Mouse (Mus musculus) forebrain, embryonic 13.5 days (tissue): Measurements from ENCODE around the gene Zg16. TPM values are rescaled to one million over a fixed set of nuclear protein-coding genes. Genes with fewer than 3 reads are reported as not detected.

Experiments used
- ATAC-seq: fragments of 200-750 bp; cut with Nextera tagmentation; 2 replicates; pipeline ENCODE4 v1.8.0; 2017
- H3K27ac ChIP-seq: fragments of 300-500 bp; sonication (generic); 2 replicates; pipeline ENCODE4 v1.5.1; 2015; ENCODE audit warnings: inconsistent platforms, mild to moderate bottlenecking, moderate library complexity
- H3K27me3 ChIP-seq: fragments of 300-500 bp; sonication (generic); 2 replicates; pipeline ENCODE4 v1.6.1; 2015; ENCODE audit warnings: mild to moderate bottlenecking, inconsistent platforms
- H3K36me3 ChIP-seq: fragments of 300-500 bp; sonication (generic); 2 replicates; pipeline ENCODE4 v1.6.1; 2015; ENCODE audit warnings: mild to moderate bottlenecking, inconsistent platforms; ENCODE audit not compliant: poor library complexity, severe bottlenecking
- H3K4me1 ChIP-seq: fragments of 300-500 bp; sonication (generic); 2 replicates; pipeline ENCODE4 v1.6.1; 2015; ENCODE audit warnings: inconsistent platforms
- H3K4me2 ChIP-seq: fragments of 300-500 bp; sonication (generic); 2 replicates; pipeline ENCODE4 v1.6.1; 2015; ENCODE audit warnings: inconsistent platforms, mild to moderate bottlenecking, moderate library complexity
- H3K4me3 ChIP-seq: fragments of 300-500 bp; sonication (generic); 2 replicates; pipeline ENCODE4 v1.5.1; 2015; ENCODE audit warnings: mild to moderate bottlenecking, inconsistent platforms
- H3K9ac ChIP-seq: fragments of 300-500 bp; sonication (generic); 2 replicates; pipeline ENCODE4 v1.6.1; 2015; ENCODE audit warnings: mild to moderate bottlenecking, inconsistent platforms
- H3K9me3 ChIP-seq: fragments of 300-500 bp; sonication (generic); replicated peaks from 2 replicates; pipeline ENCODE4 v1.6.1; 2016; ENCODE audit warnings: inconsistent platforms
- WGBS: fragments of 180-500 bp; shearing (Covaris S2); methylation state at CpG from one replicate; pipeline ENCODE4 v1.1.7; 2015; 5-methylcytosine and 5-hydroxymethylcytosine counted together
- polyA plus RNA-seq: library from polyadenylated mRNA; unstranded; fragments of >200 nt; fragmentation: Nextera tagmentation; extraction: Ambion mirVana; gene quantifications from 2 replicates; pipeline ENCODE4 v1.2.1, GENCODE M21; 2015

Zg16 gene
- polyA plus RNA-seq, 1 experiment from 2014 or later, result not detected

DNA sequence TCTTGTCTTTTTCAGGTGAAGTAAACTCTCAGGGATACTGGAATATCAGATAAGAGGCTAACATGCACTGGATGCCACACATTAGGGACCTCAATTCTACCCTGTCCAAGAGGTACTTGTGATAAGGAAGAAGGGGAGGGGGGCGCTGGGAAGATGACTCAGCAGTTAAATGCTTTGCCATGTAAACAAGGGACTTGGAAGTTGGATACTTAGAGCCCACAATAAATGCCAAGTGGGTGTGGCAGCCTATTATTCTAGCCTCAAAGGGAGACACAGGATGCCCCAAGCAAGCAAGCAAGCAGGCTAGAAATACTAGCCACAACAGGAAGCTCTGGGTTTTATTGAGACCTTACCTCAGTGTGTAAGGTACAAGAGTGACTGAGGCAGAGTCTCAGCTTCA is 55.9 kb downstream of the Zg16 start:
- peaks cover 74% of the 10 kb centered on the region for H3K36me3 ChIP-seq
- H3K27ac ChIP-seq, result no peak overlapping the region
- H3K27me3 ChIP-seq, result no peaks in the 10 kb centered on the region

DNA sequence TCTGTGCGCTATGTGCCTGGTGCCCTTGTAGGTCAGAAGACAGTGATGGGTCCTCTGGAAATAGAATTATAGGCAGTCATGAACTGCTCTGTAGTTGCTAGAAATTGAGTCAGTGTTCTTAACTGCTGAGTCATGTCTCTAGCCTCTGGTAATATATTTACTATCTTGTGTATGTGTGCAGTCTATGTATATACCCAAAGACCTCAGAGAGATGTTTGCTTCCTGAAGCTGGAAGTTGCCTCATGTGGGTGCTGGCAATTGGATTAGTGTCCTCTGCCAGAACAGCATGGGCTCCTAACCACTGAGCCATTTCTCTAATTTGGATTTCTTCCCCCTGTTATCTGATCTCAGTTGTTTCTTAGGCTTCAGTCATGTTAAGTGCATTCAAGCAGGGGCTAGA is 57.0 kb downstream of the Zg16 start:
- 100% methylated on average over 1 of the region's 1 CpGs for WGBS
- Histone ChIP-seq H3K36me3 (peaks cover 65% of the 10 kb centered on the region), H3K27ac (no peak overlapping the region), H3K9me3 (no peaks in the 10 kb centered on the region), H3K9ac (no peak overlapping the region), H3K4me3 (no peak overlapping the region), H3K27me3 (no peaks in the 10 kb centered on the region), H3K4me2 (no peak overlapping the region), H3K4me1 (peaks cover 11% of the 10 kb centered on the region)
- ATAC-seq, result no peak

More for the DNA sequence above, 55.9 kb downstream of the Zg16 start:
- Histone ChIP-seq H3K4me2 (no peak overlapping the region), H3K4me1 (peaks cover 10% of the 10 kb centered on the region), H3K4me3 (no peak overlapping the region), H3K9me3 (no peaks in the 10 kb centered on the region), H3K9ac (no peak overlapping the region)
- no peak for ATAC-seq
- 82% methylated on average over 1 of the region's 1 CpGs for WGBS

- Histone ChIP-seq H3K9ac (peak overlapping the region; percentile 69), H3K36me3 (peaks cover 61% of the 10 kb centered on the region), H3K9me3 (no peaks in the 10 kb centered on the region), H3K27me3 (no peaks in the 10 kb centered on the region), H3K4me2 (peak overlapping the region; percentile 74), H3K27ac (peak overlapping the region; percentile 99), H3K4me3 (peak overlapping the region; percentile 94), H3K4me1 (peaks cover 33% of the 10 kb centered on the region)
- 58% methylated on average over 8 of the region's 8 CpGs for WGBS
- ATAC-seq, result peak; percentile 7
These were observed 59.2 kb downstream of the Zg16 start for GRCm38 (mm10) chr7:127027885-127028284.

DNA sequence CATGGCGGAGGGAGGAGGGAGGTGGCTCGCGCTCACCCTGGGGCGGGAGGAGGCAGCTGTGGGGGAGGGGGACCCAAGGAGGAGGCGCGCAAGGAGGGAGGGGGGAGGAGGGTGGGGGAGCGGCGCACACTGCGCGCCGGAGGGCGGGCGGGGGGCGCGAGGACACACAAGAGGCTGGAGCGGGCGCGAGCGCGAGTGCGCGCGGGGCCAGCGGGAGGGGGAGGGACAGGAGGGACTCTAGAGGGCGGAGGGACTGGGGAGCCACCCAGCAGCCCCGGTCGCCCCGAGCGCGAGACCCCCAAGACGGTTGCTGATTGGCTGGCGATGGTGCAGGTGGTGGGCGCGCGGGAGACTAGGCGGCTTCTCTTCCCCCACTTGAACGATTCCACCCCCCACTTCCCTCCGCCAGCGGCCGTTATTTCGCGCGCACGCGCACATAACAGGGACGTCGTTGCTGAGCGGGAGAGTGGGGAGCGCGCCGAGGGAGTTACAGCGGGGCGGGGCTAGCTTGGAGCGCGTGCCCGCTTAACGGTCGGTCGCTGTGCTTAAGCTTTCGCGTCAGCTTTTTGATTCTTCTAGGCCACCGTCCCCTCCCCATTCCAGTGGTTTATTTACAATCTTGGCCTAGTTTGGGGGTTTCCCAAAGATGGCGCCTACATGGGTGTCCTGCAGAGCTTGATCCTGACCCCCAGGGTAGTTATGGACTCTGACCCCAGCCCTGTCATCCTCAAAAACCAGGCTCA is 60.0 kb downstream of the Zg16 start, which contains the start of gene Maz:
Maz (minus strand) TSS at position 54 of the 743 bp plus-strand sequence.
- Histone ChIP-seq H3K36me3 (peaks cover 61% of the 10 kb centered on the region), H3K27ac (peak within 1 kb of the TSS; percentile 99), H3K27me3 (no peaks in the 10 kb centered on the region), H3K9ac (peak within 1 kb of the TSS; percentile 100), H3K4me3 (peak within 1 kb of the TSS; percentile 94), H3K4me2 (peak within 1 kb of the TSS; percentile 99), H3K9me3 (no peaks in the 10 kb centered on the region), H3K4me1 (peaks cover 41% of the 10 kb centered on the region)
- WGBS, result under 1% methylated on average over 48 of the region's 63 CpGs
- ATAC-seq, result peak; percentile 91

DNA sequence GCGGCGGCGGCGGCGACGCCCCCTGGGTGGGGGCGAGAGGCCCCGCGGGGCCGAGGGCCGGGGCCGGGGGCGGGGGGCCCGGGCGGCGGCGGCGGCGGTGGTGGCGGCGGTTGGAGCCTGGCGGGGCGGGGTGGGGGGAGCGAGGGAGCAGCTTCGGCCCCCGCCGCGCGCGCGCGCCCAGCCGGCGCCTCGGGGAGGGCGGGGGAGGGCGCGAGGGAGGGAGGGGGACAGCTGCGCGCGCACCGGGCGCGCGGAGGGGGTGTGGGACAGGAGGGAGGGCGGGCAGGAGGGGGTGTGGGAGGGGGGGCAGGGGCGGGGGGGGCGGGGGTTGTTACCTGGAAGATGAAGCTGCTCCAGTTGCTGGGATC is 60.5 kb downstream of the Zg16 start:
- WGBS, result no CpG with 5 or more reads among the region's 48 CpGs
- peaks cover 61% of the 10 kb centered on the region for H3K36me3 ChIP-seq
- peak overlapping the region; percentile 99 for H3K4me2 ChIP-seq
- H3K27me3 ChIP-seq, result no peaks in the 10 kb centered on the region
- H3K4me3 ChIP-seq, result peak overlapping the region; percentile 94
- ATAC-seq, result no peak
- peak overlapping the region; percentile 99 for H3K27ac ChIP-seq
- no peaks in the 10 kb centered on the region for H3K9me3 ChIP-seq
- peak overlapping the region; percentile 100 for H3K9ac ChIP-seq
- peaks cover 46% of the 10 kb centered on the region for H3K4me1 ChIP-seq

GRCm38 (mm10) chr7:127026161-127026600 is 60.9 kb downstream of the Zg16 start:
- Histone ChIP-seq H3K4me1 (peaks cover 50% of the 10 kb centered on the region), H3K4me2 (peak overlapping the region; percentile 99), H3K27me3 (no peaks in the 10 kb centered on the region), H3K9me3 (no peaks in the 10 kb centered on the region), H3K36me3 (peaks cover 58% of the 10 kb centered on the region), H3K27ac (peak overlapping the region; percentile 99), H3K4me3 (peak overlapping the region; percentile 94), H3K9ac (peak overlapping the region; percentile 100)
- under 1% methylated on average over 17 of the region's 48 CpGs for WGBS
- ATAC-seq, result peak; percentile 6; the same call in 1 of the 2 replicates

- peak overlapping the region; percentile 100 for H3K9ac ChIP-seq
- no peak for ATAC-seq
- peak overlapping the region; percentile 94 for H3K4me3 ChIP-seq
- 0% methylated on average over 38 of the region's 65 CpGs for WGBS
- no peaks in the 10 kb centered on the region for H3K9me3 ChIP-seq
- no peaks in the 10 kb centered on the region for H3K27me3 ChIP-seq
- peaks cover 53% of the 10 kb centered on the region for H3K36me3 ChIP-seq
- H3K27ac ChIP-seq, result peak overlapping the region; percentile 99
- peaks cover 56% of the 10 kb centered on the region for H3K4me1 ChIP-seq
- H3K4me2 ChIP-seq, result peak overlapping the region; percentile 99
These were observed 61.5 kb downstream of the Zg16 start for GRCm38 (mm10) chr7:127025556-127026160.

GRCm38 (mm10) chr7:127024755-127025555 is 62.2 kb downstream of the Zg16 start:
- H3K36me3 ChIP-seq, result peaks cover 46% of the 10 kb centered on the region
- H3K4me2 ChIP-seq, result peak overlapping the region; percentile 99
- peak overlapping the region; percentile 99 for H3K27ac ChIP-seq
- ATAC-seq, result peak; percentile 50
- H3K4me1 ChIP-seq, result peaks cover 63% of the 10 kb centered on the region
- H3K9me3 ChIP-seq, result no peaks in the 10 kb centered on the region
- peak overlapping the region; percentile 94 for H3K4me3 ChIP-seq
- WGBS, result under 1% methylated on average over 30 of the region's 30 CpGs
- H3K27me3 ChIP-seq, result no peaks in the 10 kb centered on the region
- peak overlapping the region; percentile 100 for H3K9ac ChIP-seq

- peaks cover 71% of the 10 kb centered on the region for H3K4me1 ChIP-seq
- H3K36me3 ChIP-seq, result peaks cover 39% of the 10 kb centered on the region
- H3K27ac ChIP-seq, result peak overlapping the region; percentile 99
- H3K4me3 ChIP-seq, result peak overlapping the region; percentile 94
- H3K4me2 ChIP-seq, result peak overlapping the region; percentile 99
- ATAC-seq, result no peak
- H3K27me3 ChIP-seq, result no peaks in the 10 kb centered on the region
- H3K9me3 ChIP-seq, result no peaks in the 10 kb centered on the region
- WGBS, result 20% methylated on average over 19 of the region's 19 CpGs
- peak overlapping the region; percentile 100 for H3K9ac ChIP-seq
These were observed 63.0 kb downstream of the Zg16 start for GRCm38 (mm10) chr7:127023896-127024690.

DNA sequence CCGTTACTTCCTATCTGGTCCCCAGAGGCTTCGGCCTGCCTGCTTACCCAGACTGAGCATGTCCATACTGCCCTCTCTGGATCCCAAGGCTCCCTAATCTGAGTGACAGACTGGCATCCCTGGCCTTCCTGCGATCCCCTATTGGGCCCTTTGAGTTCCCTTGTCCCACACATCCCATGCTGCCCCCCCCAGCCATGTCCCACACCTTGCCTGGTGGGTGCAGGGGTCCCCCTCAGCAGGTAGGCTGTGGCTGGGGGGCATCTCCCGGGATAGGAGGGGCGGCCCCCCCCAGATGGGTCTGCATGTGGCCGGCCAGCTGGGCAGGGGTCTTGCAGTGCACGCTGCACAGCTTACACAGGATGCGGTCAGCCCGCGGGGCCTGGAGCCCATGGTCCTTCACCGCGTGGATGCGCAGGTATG is 63.8 kb downstream of the Zg16 start:
- ATAC-seq, result no peak
- Histone ChIP-seq H3K4me1 (peaks cover 77% of the 10 kb centered on the region), H3K27me3 (no peaks in the 10 kb centered on the region), H3K4me2 (peak overlapping the region; percentile 99), H3K27ac (peak overlapping the region; percentile 92), H3K4me3 (peak overlapping the region; percentile 94), H3K9me3 (no peaks in the 10 kb centered on the region), H3K36me3 (peaks cover 33% of the 10 kb centered on the region), H3K9ac (peak overlapping the region; percentile 100)
- 63% methylated on average over 13 of the region's 13 CpGs for WGBS

- ATAC-seq, result no peak
- peaks cover 33% of the 10 kb centered on the region for H3K36me3 ChIP-seq
- H3K9ac ChIP-seq, result peak overlapping the region; percentile 100
- peak overlapping the region; percentile 92 for H3K27ac ChIP-seq
- H3K4me1 ChIP-seq, result peaks cover 77% of the 10 kb centered on the region
- peak overlapping the region; percentile 94 for H3K4me3 ChIP-seq
- H3K9me3 ChIP-seq, result no peaks in the 10 kb centered on the region
- peak overlapping the region; percentile 99 for H3K4me2 ChIP-seq
- no peaks in the 10 kb centered on the region for H3K27me3 ChIP-seq
- 57% methylated on average over 7 of the region's 7 CpGs for WGBS
These were observed 64.4 kb downstream of the Zg16 start for GRCm38 (mm10) chr7:127022528-127023271.
